ENCODE assay signal across 11 mouse cellular contexts in genomic region chr2:150884779-150885110, GRCm38 (mm10). TPM values are rescaled to one million over a fixed set of nuclear protein-coding genes. Genes with fewer than 3 reads are reported as not detected.
DNase-seq lines count a peak whose midpoint lies in the region; ATAC-seq and TF ChIP-seq lines count a peak whose summit lies in the region.
"Had no signal": no experiment of that assay in that cellular context is flagged by ENCODE, and none has a peak within 500 bp of the region (broad histone marks: within the 10 kb centered on the region; RNA-seq: fewer than 3 reads in every experiment).

No protein-coding gene starts in this region.

- no peaks in the 10 kb centered on the region for H3K36me3 ChIP-seq in hindbrain, embryonic 11.5 days (ENCODE audit: control insufficient read depth, insufficient read depth, low read length)
- no peaks in the 10 kb centered on the region for H3K36me3 ChIP-seq in hindbrain, embryonic 14.5 days (replicated peaks; ENCODE audit: control insufficient read depth, insufficient read depth)
- no peaks in the 10 kb centered on the region for H3K36me3 ChIP-seq in midbrain, embryonic 11.5 days (ENCODE audit: control insufficient read depth, insufficient read depth, low read length)
- H3K36me3 ChIP-seq in midbrain, embryonic 10.5 days, result peaks cover 11% of the 10 kb centered on the region; the same call in 1 of the 2 replicates
- H3K36me3 ChIP-seq in limb, embryonic 12.5 days, result no peaks in the 10 kb centered on the region
- H3K36me3 ChIP-seq in stomach, postnatal 0 days (ENCODE audit: control insufficient read depth, insufficient read depth, low read length), result no peaks in the 10 kb centered on the region

- H3K27me3 ChIP-seq in hindbrain, embryonic 11.5 days (ENCODE audit: control insufficient read depth, insufficient read depth, low read length), result no peaks in the 10 kb centered on the region
- H3K27me3 ChIP-seq in hindbrain, embryonic 14.5 days (ENCODE audit: control insufficient read depth, insufficient read depth, low read length), result no peaks in the 10 kb centered on the region
- no peaks in the 10 kb centered on the region for H3K27me3 ChIP-seq in midbrain, embryonic 11.5 days (ENCODE audit: control insufficient read depth, insufficient read depth, low read length)
- H3K27me3 ChIP-seq in midbrain, embryonic 10.5 days (ENCODE audit: low read depth, poor library complexity, severe bottlenecking), result no peaks in the 10 kb centered on the region
- H3K27me3 ChIP-seq in limb, embryonic 12.5 days, result no peaks in the 10 kb centered on the region
- no peaks in the 10 kb centered on the region for H3K27me3 ChIP-seq in stomach, postnatal 0 days (ENCODE audit: control insufficient read depth, insufficient read depth, low read length)

- H3K9me3 ChIP-seq in hindbrain, embryonic 11.5 days (ENCODE audit: control insufficient read depth, low read length), result no peaks in the 10 kb centered on the region
- H3K9me3 ChIP-seq in hindbrain, embryonic 14.5 days (ENCODE audit: control insufficient read depth, low read length), result no peaks in the 10 kb centered on the region
- no peaks in the 10 kb centered on the region for H3K9me3 ChIP-seq in midbrain, embryonic 11.5 days (ENCODE audit: control insufficient read depth, low read length)
- H3K9me3 ChIP-seq in midbrain, embryonic 10.5 days (replicated peaks), result no peaks in the 10 kb centered on the region
- no peaks in the 10 kb centered on the region for H3K9me3 ChIP-seq in limb, embryonic 12.5 days
- H3K9me3 ChIP-seq in stomach, postnatal 0 days (ENCODE audit: control insufficient read depth, low read length), result no peaks in the 10 kb centered on the region
- H3K9me3 ChIP-seq: forebrain, embryonic 10.5 days had no signal

- ATAC-seq in hindbrain, embryonic 11.5 days (ENCODE audit: low FRiP score), result peak; percentile 38; the same call in 1 of the 2 replicates
- ATAC-seq in hindbrain, embryonic 14.5 days (ENCODE audit: low FRiP score), result no peak
- ATAC-seq in midbrain, embryonic 11.5 days (ENCODE audit: low FRiP score), result peak; percentile 27; the same call in 1 of the 2 replicates
- peak; percentile 26; the same call in 1 of the 2 replicates for ATAC-seq in limb, embryonic 12.5 days (ENCODE audit: insufficient number of reproducible peaks, insufficient read depth, low FRiP score, low TSS enrichment, low read depth)
- ATAC-seq in stomach, postnatal 0 days (ENCODE audit: low FRiP score, low TSS enrichment), result peak; percentile 74; the same call in 1 of the 2 replicates

- DNase-seq in hindbrain, embryonic 11.5 days (ENCODE audit: low spot score), result no peak
- no peak for DNase-seq in hindbrain, embryonic 14.5 days (ENCODE audit: low spot score)
- no peak for DNase-seq in midbrain, embryonic 11.5 days (ENCODE audit: low spot score, missing footprints)
- DNase-seq in midbrain, embryonic 10.5 days (ENCODE audit: low spot score), result no peak
- DNase-seq in stomach, postnatal 0 days (ENCODE audit: low spot score), result no peak
- no peak for DNase-seq in adrenal gland, adult (ENCODE audit: inconsistent age in 2 of 2, low spot score in 1 of 2)
- DNase-seq: cerebellum, postnatal 25 days; gastrocnemius, postnatal 10 days had no signal

- no peak for TF ChIP-seq EP300 in stomach, postnatal 0 days (optimal IDR thresholded peaks at IDR 0.05)

- no peak overlapping the region for H3K4me3 ChIP-seq in hindbrain, embryonic 11.5 days (ENCODE audit: low read depth, low read length)
- H3K4me3 ChIP-seq in hindbrain, embryonic 14.5 days (replicated peaks; ENCODE audit: low read length), result no peak overlapping the region
- no peak overlapping the region for H3K4me3 ChIP-seq in midbrain, embryonic 11.5 days (ENCODE audit: low read depth, low read length)
- H3K4me3 ChIP-seq in midbrain, embryonic 10.5 days, result no peak overlapping the region
- H3K4me3 ChIP-seq in limb, embryonic 12.5 days (replicated peaks), result no peak overlapping the region
- H3K4me3 ChIP-seq in stomach, postnatal 0 days (ENCODE audit: low read depth, low read length), result no peak overlapping the region
- H3K4me3 ChIP-seq: forebrain, embryonic 10.5 days had no signal

- 100% methylated on average over 1 of the region's 1 CpGs for WGBS in hindbrain, embryonic 11.5 days
- 85% methylated on average over 1 of the region's 1 CpGs for WGBS in hindbrain, embryonic 14.5 days
- 86% methylated on average over 1 of the region's 1 CpGs for WGBS in midbrain, embryonic 11.5 days
- WGBS in midbrain, embryonic 10.5 days, result 87% methylated on average over 1 of the region's 1 CpGs
- WGBS in limb, embryonic 12.5 days, result 100% methylated on average over 1 of the region's 1 CpGs
- WGBS in stomach, postnatal 0 days, result 89% methylated on average over 1 of the region's 1 CpGs

- no peak for TF ChIP-seq CTCF in stomach, postnatal 0 days (IDR thresholded peaks at IDR 0.05; ENCODE audit: low read depth)

- H3K9ac ChIP-seq in hindbrain, embryonic 11.5 days (ENCODE audit: low read depth, low read length), result no peak overlapping the region
- no peak overlapping the region for H3K9ac ChIP-seq in hindbrain, embryonic 14.5 days
- H3K9ac ChIP-seq in midbrain, embryonic 11.5 days (ENCODE audit: low read length), result no peak overlapping the region
- no peak overlapping the region for H3K9ac ChIP-seq in limb, embryonic 12.5 days (replicated peaks)
- H3K9ac ChIP-seq in stomach, postnatal 0 days (ENCODE audit: low read length), result no peak overlapping the region
- H3K9ac ChIP-seq: liver, embryonic 14.5 days had no signal

- no peaks in the 10 kb centered on the region for H3K4me1 ChIP-seq in hindbrain, embryonic 11.5 days (replicated peaks; ENCODE audit: control insufficient read depth, insufficient read depth, low read length)
- no peaks in the 10 kb centered on the region for H3K4me1 ChIP-seq in hindbrain, embryonic 14.5 days (replicated peaks; ENCODE audit: control insufficient read depth, insufficient read depth, low read length)
- H3K4me1 ChIP-seq in midbrain, embryonic 11.5 days (ENCODE audit: control insufficient read depth, insufficient read depth, low read length), result no peaks in the 10 kb centered on the region
- no peaks in the 10 kb centered on the region for H3K4me1 ChIP-seq in midbrain, embryonic 10.5 days
- no peaks in the 10 kb centered on the region for H3K4me1 ChIP-seq in limb, embryonic 12.5 days (replicated peaks)
- no peaks in the 10 kb centered on the region for H3K4me1 ChIP-seq in stomach, postnatal 0 days (replicated peaks; ENCODE audit: control insufficient read depth, insufficient read depth)
- H3K4me1 ChIP-seq: forebrain, embryonic 10.5 days had no signal

- no peak overlapping the region for H3K27ac ChIP-seq in hindbrain, embryonic 11.5 days (ENCODE audit: low read depth, low read length)
- H3K27ac ChIP-seq in hindbrain, embryonic 14.5 days, result no peak overlapping the region
- no peak overlapping the region for H3K27ac ChIP-seq in midbrain, embryonic 11.5 days (ENCODE audit: low read depth, low read length)
- no peak overlapping the region for H3K27ac ChIP-seq in midbrain, embryonic 10.5 days (replicated peaks)
- H3K27ac ChIP-seq in limb, embryonic 12.5 days, result no peak overlapping the region
- H3K27ac ChIP-seq in stomach, postnatal 0 days (replicated peaks), result 0 out of 2 replicates have a peak overlapping the region, but pooled peaks have one; percentile 40
- H3K27ac ChIP-seq: forebrain, embryonic 10.5 days; liver, embryonic 14.5 days had no signal

- H3K4me2 ChIP-seq in hindbrain, embryonic 11.5 days (replicated peaks; ENCODE audit: low read depth, low read length), result no peak overlapping the region
- no peak overlapping the region for H3K4me2 ChIP-seq in hindbrain, embryonic 14.5 days (replicated peaks)
- H3K4me2 ChIP-seq in midbrain, embryonic 11.5 days, result no peak overlapping the region
- no peak overlapping the region for H3K4me2 ChIP-seq in limb, embryonic 12.5 days
- no peak overlapping the region for H3K4me2 ChIP-seq in stomach, postnatal 0 days (replicated peaks; ENCODE audit: low read depth)

RNA-seq across cellular contexts. Expression of gene Abhd12, which starts 19.8 kb away (rescaled TPM):
- 56.2 and 60.5 TPM in 2 replicates for polyA plus RNA-seq in hindbrain, embryonic 11.5 days (2014; fragmentation: Nextera tagmentation; extraction: Ambion mirVana)
- polyA plus RNA-seq in hindbrain, embryonic 14.5 days (2014; fragmentation: Nextera tagmentation; extraction: Ambion mirVana), result 126 and 136 TPM in 2 replicates
- polyA plus RNA-seq in midbrain, embryonic 11.5 days (2014; fragmentation: Nextera tagmentation; extraction: Ambion mirVana), result 54.4 and 55.1 TPM in 2 replicates
- 47.0 and 53.0 TPM in 2 replicates for polyA plus RNA-seq in midbrain, embryonic 10.5 days (2016; fragmentation: Nextera tagmentation; extraction: Ambion mirVana)
- polyA plus RNA-seq in limb, embryonic 12.5 days (2016; fragmentation: Nextera tagmentation; extraction: Ambion mirVana), result 61.8 and 62.5 TPM in 2 replicates
- 73.2 and 76.2 TPM in 2 replicates for polyA plus RNA-seq in stomach, postnatal 0 days (2015; fragmentation: Nextera tagmentation; extraction: Ambion mirVana)

RNA-seq across cellular contexts. Expression of gene Gins1, which starts 20.5 kb away (rescaled TPM):
- 66.0 and 67.5 TPM in 2 replicates for polyA plus RNA-seq in hindbrain, embryonic 11.5 days (2014; fragmentation: Nextera tagmentation; extraction: Ambion mirVana)
- polyA plus RNA-seq in hindbrain, embryonic 14.5 days (2014; fragmentation: Nextera tagmentation; extraction: Ambion mirVana), result 16.0 and 17.5 TPM in 2 replicates
- 73.8 and 82.1 TPM in 2 replicates for polyA plus RNA-seq in midbrain, embryonic 11.5 days (2014; fragmentation: Nextera tagmentation; extraction: Ambion mirVana)
- 78.8 and 81.0 TPM in 2 replicates for polyA plus RNA-seq in midbrain, embryonic 10.5 days (2016; fragmentation: Nextera tagmentation; extraction: Ambion mirVana)
- 73.3 and 74.6 TPM in 2 replicates for polyA plus RNA-seq in limb, embryonic 12.5 days (2016; fragmentation: Nextera tagmentation; extraction: Ambion mirVana)
- 10.7 and 11.0 TPM in 2 replicates for polyA plus RNA-seq in stomach, postnatal 0 days (2015; fragmentation: Nextera tagmentation; extraction: Ambion mirVana)
